In genomic region chr3:102182601-102183000, GRCm38 (mm10) we compare ENCODE assay signal across 27 mouse cellular contexts.
"Had no signal": no experiment of that assay in that cellular context is flagged by ENCODE, and none has a peak within 500 bp of the region (broad histone marks: within the 10 kb centered on the region; RNA-seq: fewer than 3 reads in every experiment).

No protein-coding gene starts in this region.

- H3K4me1 ChIP-seq: liver, embryonic 12.5 days; liver, embryonic 13.5 days; liver, embryonic 15.5 days; lung, embryonic 15.5 days; megakaryocyte, embryonic 14.5 days; midbrain, embryonic 10.5 days; midbrain, embryonic 12.5 days; midbrain, embryonic 13.5 days; midbrain, embryonic 15.5 days; neural tube, embryonic 12.5 days had no signal

- DNase-seq: left cerebral cortex, postnatal 4 days; liver, embryonic 13.5 days; liver, postnatal 0 days; lung, adult 18-20 months; lung, adult 2 months; lung, embryonic 14.5 days; lung, postnatal 10 days; lung, postnatal 14 days; lung, postnatal 36 days; lung, postnatal 4 days; midbrain, embryonic 14.5 days had no signal

- H3K36me3 ChIP-seq: liver, embryonic 15.5 days; midbrain, embryonic 12.5 days; midbrain, embryonic 15.5 days had no signal

- H3K4me3 ChIP-seq: limb, embryonic 10.5 days; limb, embryonic 12.5 days; limb, embryonic 13.5 days; limb, embryonic 15.5 days; liver, embryonic 12.5 days; liver, embryonic 13.5 days; liver, embryonic 15.5 days; lung, embryonic 15.5 days; megakaryocyte, embryonic 14.5 days; midbrain, embryonic 10.5 days; midbrain, embryonic 12.5 days; midbrain, embryonic 13.5 days; midbrain, embryonic 15.5 days; myocyte; neural tube, embryonic 12.5 days had no signal

- H3K27me3 ChIP-seq: limb, embryonic 12.5 days; limb, embryonic 13.5 days; limb, embryonic 15.5 days; liver, embryonic 12.5 days; liver, embryonic 13.5 days; liver, embryonic 15.5 days; lung, embryonic 15.5 days; megakaryocyte, embryonic 14.5 days; midbrain, embryonic 15.5 days; neural tube, embryonic 12.5 days had no signal

- H3K27ac ChIP-seq: limb, embryonic 10.5 days; limb, embryonic 12.5 days; limb, embryonic 13.5 days; limb, embryonic 15.5 days; liver, embryonic 12.5 days; liver, embryonic 13.5 days; liver, embryonic 14.5 days; liver, embryonic 15.5 days; lung, embryonic 15.5 days; macrophage; midbrain, embryonic 10.5 days; midbrain, embryonic 12.5 days; midbrain, embryonic 13.5 days; midbrain, embryonic 15.5 days; neural tube, embryonic 12.5 days had no signal
